Mouse (Mus musculus) liver, embryonic 18 days (tissue): Measurements from ENCODE around the gene 4932414N04Rik. TPM values are rescaled to one million over a fixed set of nuclear protein-coding genes. Genes with fewer than 3 reads are reported as not detected.

Experiments used
- polyA plus RNA-seq: library from polyadenylated mRNA; depleted of rRNA; stranded (reverse); fragments of >200 nt; gene quantifications from 2 replicates; pipeline ENCODE4 v1.2.3, GENCODE M21; 2012; rRNA removed

The 4932414N04Rik gene
- not detected in 2 replicates for polyA plus RNA-seq

GRCm38 (mm10) chr2:68656186-68656585 is at the start of gene 4932414N04Rik:
4932414N04Rik (plus strand) TSS chr2:68656486.

Other genes with a start within 250 kb of the 4932414N04Rik start
- 1.4 and 1.7 TPM in 2 replicates for gene Stk39, start 184.2 kb upstream of the 4932414N04Rik start, polyA plus RNA-seq
- not detected in 2 replicates for gene 4933409G03Rik, start 74.1 kb upstream of the 4932414N04Rik start, polyA plus RNA-seq
- gene Cers6, start 205.0 kb downstream of the 4932414N04Rik start, polyA plus RNA-seq: 5.4 and 6.5 TPM in 2 replicates